Mouse (Mus musculus) kidney, embryonic 14.5 days (tissue): ENCODE measurements around the gene Vmo1. TPM values are rescaled to one million over a fixed set of nuclear protein-coding genes. Genes with fewer than 3 reads are reported as not detected.
"Not testable (repeated sequence)": the region's sequence is repeated elsewhere in the genome, so short reads cannot be mapped to it uniquely, and the experiment has no call there.

Source experiments
- ATAC-seq: fragments of 200-750 bp; cut with Nextera tagmentation; 2 replicates; pipeline ENCODE4 v1.8.0; 2017; ENCODE audit warnings: moderate number of reproducible peaks, mild to moderate bottlenecking, moderate TSS enrichment, moderate library complexity; ENCODE audit not compliant: low FRiP score, low TSS enrichment
- H3K27ac ChIP-seq: fragments of 300-500 bp; sonication (generic); 2 replicates; pipeline ENCODE4 v1.5.1; 2014; ENCODE audit warnings: low read depth, mild to moderate bottlenecking, low read length, moderate library complexity, mixed read lengths
- H3K27me3 ChIP-seq: fragments of 300-500 bp; sonication (generic); 2 replicates; pipeline ENCODE4 v1.6.1; 2014; ENCODE audit warnings: mild to moderate bottlenecking, low read length; ENCODE audit not compliant: control insufficient read depth, insufficient read depth
- H3K36me3 ChIP-seq: fragments of 300-500 bp; sonication (generic); 2 replicates; pipeline ENCODE4 v1.6.1; 2014; ENCODE audit warnings: low read length, mixed read lengths; ENCODE audit not compliant: control insufficient read depth, insufficient read depth
- H3K4me1 ChIP-seq: fragments of 300-500 bp; sonication (generic); 2 replicates; pipeline ENCODE4 v1.6.1; 2014; ENCODE audit warnings: low read length, mixed read lengths; ENCODE audit not compliant: control insufficient read depth, insufficient read depth
- H3K4me2 ChIP-seq: fragments of 300-500 bp; sonication (generic); replicated peaks from 2 replicates; pipeline ENCODE4 v1.6.1; 2014; ENCODE audit warnings: low read depth, mild to moderate bottlenecking, low read length
- H3K4me3 ChIP-seq: fragments of 300-500 bp; sonication (generic); 2 replicates; pipeline ENCODE4 v1.5.1; 2014; ENCODE audit warnings: mild to moderate bottlenecking, low read length
- H3K9ac ChIP-seq: fragments of 300-500 bp; sonication (generic); 2 replicates; pipeline ENCODE4 v1.6.1; 2014; ENCODE audit warnings: low read depth, mild to moderate bottlenecking, low read length, moderate library complexity
- H3K9me3 ChIP-seq: fragments of 300-500 bp; sonication (generic); 2 replicates; pipeline ENCODE4 v1.6.1; 2016; ENCODE audit warnings: low read length; ENCODE audit not compliant: control insufficient read depth
- WGBS: fragments of 180-500 bp; shearing (Covaris S2); extraction: QIAGEN DNeasy Blood & Tissue Kit; methylation state at CpG from one replicate; pipeline ENCODE4 v1.1.7; 2014; 5-methylcytosine and 5-hydroxymethylcytosine counted together
- polyA plus RNA-seq: library from polyadenylated mRNA; unstranded; fragments of >200 nt; fragmentation: Nextera tagmentation; extraction: Ambion mirVana; gene quantifications from 2 replicates; pipeline ENCODE4 v1.2.1, GENCODE M21; 2014

Vmo1 gene
- polyA plus RNA-seq, 1 experiment from 2014 or later = 0.57 TPM

GRCm38 (mm10) chr11:70502018-70502417 is 12.4 kb downstream of the Vmo1 start:
- H3K27me3 ChIP-seq = no peaks in the 10 kb centered on the region
- H3K4me3 ChIP-seq = no peak overlapping the region
- ATAC-seq = no peak
- no peaks in the 10 kb centered on the region for H3K4me1 ChIP-seq
- H3K27ac ChIP-seq = no peak overlapping the region
- 63% methylated on average over 3 of the region's 3 CpGs for WGBS
- H3K9ac ChIP-seq = no peak overlapping the region
- no peaks in the 10 kb centered on the region for H3K36me3 ChIP-seq
- H3K9me3 ChIP-seq = no peaks in the 10 kb centered on the region
- no peak overlapping the region for H3K4me2 ChIP-seq

- Histone ChIP-seq H3K36me3 (no peaks in the 10 kb centered on the region), H3K9ac (no peak overlapping the region), H3K27me3 (no peaks in the 10 kb centered on the region), H3K4me3 (no peak overlapping the region), H3K4me1 (no peaks in the 10 kb centered on the region), H3K4me2 (no peak overlapping the region), H3K27ac (no peak overlapping the region), H3K9me3 (no peaks in the 10 kb centered on the region)
- 82% methylated on average over 1 of the region's 1 CpGs for WGBS
- ATAC-seq = no peak
Measured at GRCm38 (mm10) chr11:70500476-70500812, 14.0 kb downstream of the Vmo1 start.

- H3K27ac ChIP-seq = no peak overlapping the region
- no peaks in the 10 kb centered on the region for H3K36me3 ChIP-seq
- no peaks in the 10 kb centered on the region for H3K9me3 ChIP-seq
- no peak for ATAC-seq
- no peaks in the 10 kb centered on the region for H3K4me1 ChIP-seq
- no peaks in the 10 kb centered on the region for H3K27me3 ChIP-seq
- H3K4me3 ChIP-seq = no peak overlapping the region
- no peak overlapping the region for H3K4me2 ChIP-seq
- no peak overlapping the region for H3K9ac ChIP-seq
- 71% methylated on average over 14 of the region's 14 CpGs for WGBS
Measured at GRCm38 (mm10) chr11:70499566-70500475, 14.6 kb downstream of the Vmo1 start.

GRCm38 (mm10) chr11:70489684-70490083 is 24.7 kb downstream of the Vmo1 start:
- H3K27ac ChIP-seq = no peak overlapping the region
- no peaks in the 10 kb centered on the region for H3K4me1 ChIP-seq
- H3K36me3 ChIP-seq = no peaks in the 10 kb centered on the region
- no peaks in the 10 kb centered on the region for H3K27me3 ChIP-seq
- no peak overlapping the region for H3K4me2 ChIP-seq
- ATAC-seq = no peak
- H3K9ac ChIP-seq = no peak overlapping the region
- WGBS = 80% methylated on average over 6 of the region's 6 CpGs
- no peaks in the 10 kb centered on the region for H3K9me3 ChIP-seq
- no peak overlapping the region for H3K4me3 ChIP-seq

- Histone ChIP-seq H3K4me3 (no peak overlapping the region), H3K27ac (no peak overlapping the region), H3K9ac (no peak overlapping the region), H3K9me3 (no peaks in the 10 kb centered on the region), H3K4me1 (no peaks in the 10 kb centered on the region), H3K36me3 (no peaks in the 10 kb centered on the region), H3K4me2 (no peak overlapping the region), H3K27me3 (no peaks in the 10 kb centered on the region)
- no peak for ATAC-seq
- 85% methylated on average over 3 of the region's 3 CpGs for WGBS
Measured at GRCm38 (mm10) chr11:70489138-70489537, 25.3 kb downstream of the Vmo1 start.

- no peak for ATAC-seq
- no peak overlapping the region for H3K4me3 ChIP-seq
- no peak overlapping the region for H3K4me2 ChIP-seq
- 36% methylated on average over 4 of the region's 4 CpGs for WGBS
- no peaks in the 10 kb centered on the region for H3K4me1 ChIP-seq
- no peak overlapping the region for H3K9ac ChIP-seq
- H3K9me3 ChIP-seq = no peaks in the 10 kb centered on the region
- no peaks in the 10 kb centered on the region for H3K36me3 ChIP-seq
- no peaks in the 10 kb centered on the region for H3K27me3 ChIP-seq
- H3K27ac ChIP-seq = no peak overlapping the region
Measured at GRCm38 (mm10) chr11:70487816-70488215, 26.6 kb downstream of the Vmo1 start.

GRCm38 (mm10) chr11:70485498-70485897 is 28.9 kb downstream of the Vmo1 start:
- Histone ChIP-seq H3K27ac (no peak overlapping the region), H3K9ac (no peak overlapping the region), H3K4me3 (no peak overlapping the region), H3K4me1 (no peaks in the 10 kb centered on the region), H3K36me3 (no peaks in the 10 kb centered on the region), H3K9me3 (no peaks in the 10 kb centered on the region), H3K4me2 (no peak overlapping the region), H3K27me3 (no peaks in the 10 kb centered on the region)
- WGBS = 54% methylated on average over 2 of the region's 2 CpGs
- ATAC-seq = peak; percentile 16; the same call in 1 of the 2 replicates

GRCm38 (mm10) chr11:70474872-70475534 is 39.4 kb downstream of the Vmo1 start:
- ATAC-seq = peak; percentile 46; the same call in 1 of the 2 replicates
- no peaks in the 10 kb centered on the region for H3K9me3 ChIP-seq
- no peaks in the 10 kb centered on the region for H3K36me3 ChIP-seq
- no peaks in the 10 kb centered on the region for H3K27me3 ChIP-seq
- no peak overlapping the region for H3K9ac ChIP-seq
- no peak overlapping the region; the same call in 1 of the 2 replicates for H3K4me2 ChIP-seq
- WGBS = 58% methylated on average over 12 of the region's 12 CpGs
- H3K4me3 ChIP-seq = no peak overlapping the region
- H3K4me1 ChIP-seq = peaks cover 4% of the 10 kb centered on the region; the same call in 1 of the 2 replicates
- peak overlapping the region; percentile 14; the same call in 1 of the 2 replicates for H3K27ac ChIP-seq

- ATAC-seq, H3K4me1 ChIP-seq, H3K4me3 ChIP-seq, H3K9me3 ChIP-seq, H3K4me2 ChIP-seq, H3K27me3 ChIP-seq, H3K27ac ChIP-seq, H3K36me3 ChIP-seq, H3K9ac ChIP-seq: not testable (repeated sequence)
- WGBS = 70% methylated on average over 5 of the region's 5 CpGs
Measured at GRCm38 (mm10) chr11:70473291-70473690, 41.1 kb downstream of the Vmo1 start.
